Mouse (Mus musculus) lung, postnatal 0 days (tissue): ENCODE results near the gene Dab2ip.

ENCODE experiments used
- CTCF ChIP-seq: IDR thresholded peaks from 2 replicates; pipeline ENCODE4 v1.5.1; 2016; ENCODE audit warnings: antibody characterized with exemption, mild to moderate bottlenecking
- EP300 ChIP-seq: IDR thresholded peaks from 2 replicates; pipeline ENCODE4 v1.6.1; 2016; ENCODE audit warnings: antibody characterized with exemption, mild to moderate bottlenecking, control low read depth

DNA sequence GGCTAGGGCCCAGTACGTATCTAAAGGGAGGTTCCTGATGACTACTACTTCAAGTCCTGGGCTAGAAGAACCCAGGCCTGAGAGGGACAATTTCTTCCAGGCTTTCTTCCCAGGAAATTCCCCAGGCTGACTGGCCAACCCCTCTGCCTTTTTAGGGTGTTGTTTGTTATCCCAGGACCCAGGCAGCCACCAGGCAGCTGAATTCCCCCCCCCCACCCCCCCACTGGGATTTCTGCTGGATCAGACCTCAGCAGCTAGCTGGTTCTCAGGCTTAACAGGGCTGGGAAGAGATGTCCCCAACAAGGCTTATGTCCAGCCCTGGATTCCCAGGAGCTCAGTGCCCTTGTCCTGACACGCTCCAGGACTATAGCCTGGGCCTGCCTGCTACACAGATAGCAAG is 142.9 kb downstream of the Dab2ip start:
- TF ChIP-seq CTCF (no peak), EP300 (no peak)
